Mouse (Mus musculus) urinary bladder, postnatal 36 days (tissue): ENCODE results near the gene Camta1.

Experiments used
- DNase-seq, 2 experiments: peaks; one replicate each; pipeline ENCODE4 v3.0.0; 2022; ENCODE audit warnings: low spot score in 2 of 2, mixed read lengths in 1 of 2

Camta1 gene

DNA sequence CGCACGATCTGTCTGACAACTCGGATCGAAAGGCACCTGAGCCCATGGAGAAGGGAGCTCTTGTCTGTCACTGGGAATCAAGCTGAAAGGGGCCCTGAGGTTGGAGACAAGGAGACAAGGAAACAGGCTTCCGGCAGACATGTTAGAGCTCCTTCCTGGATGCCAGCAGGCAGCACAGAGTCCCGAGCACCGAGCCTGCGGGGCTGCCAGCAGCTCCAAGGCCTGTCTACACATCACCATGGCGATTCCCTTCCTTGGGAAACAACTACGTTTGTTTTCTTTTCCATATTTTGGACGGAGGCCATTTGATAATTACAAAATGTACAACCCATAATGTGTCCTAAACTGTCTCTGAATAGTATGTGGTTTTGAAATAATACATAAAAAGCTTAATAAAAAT, 122.8 kb downstream of the Camta1 start:
- DNase-seq, result no peak

DNA sequence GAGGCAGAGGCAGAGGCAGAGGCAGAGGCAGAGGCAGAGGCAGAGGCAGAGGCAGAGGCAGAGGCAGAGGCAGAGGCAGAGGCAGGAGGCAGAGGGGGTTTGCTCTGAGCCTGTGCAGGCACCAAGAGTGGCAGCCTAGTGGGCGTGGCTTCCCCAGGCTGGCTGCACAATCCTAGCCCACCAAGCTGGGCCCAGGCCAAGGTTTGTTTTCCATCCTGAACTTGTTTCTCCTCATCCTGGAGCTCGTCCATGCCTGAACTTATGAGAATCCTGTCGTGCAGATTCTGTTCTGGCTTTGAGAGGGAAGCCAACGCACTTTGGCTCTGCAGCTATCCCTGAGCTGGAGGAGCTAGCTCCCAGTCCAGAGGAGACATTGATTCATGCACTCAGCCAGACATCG, 123.4 kb downstream of the Camta1 start:
- DNase-seq, result no peak

GRCm38 (mm10) chr4:151732668-151733067, 129.0 kb downstream of the Camta1 start:
- DNase-seq, result no peak

- no peak for DNase-seq
These were observed 131.5 kb downstream of the Camta1 start for GRCm38 (mm10) chr4:151730037-151730759.

DNA sequence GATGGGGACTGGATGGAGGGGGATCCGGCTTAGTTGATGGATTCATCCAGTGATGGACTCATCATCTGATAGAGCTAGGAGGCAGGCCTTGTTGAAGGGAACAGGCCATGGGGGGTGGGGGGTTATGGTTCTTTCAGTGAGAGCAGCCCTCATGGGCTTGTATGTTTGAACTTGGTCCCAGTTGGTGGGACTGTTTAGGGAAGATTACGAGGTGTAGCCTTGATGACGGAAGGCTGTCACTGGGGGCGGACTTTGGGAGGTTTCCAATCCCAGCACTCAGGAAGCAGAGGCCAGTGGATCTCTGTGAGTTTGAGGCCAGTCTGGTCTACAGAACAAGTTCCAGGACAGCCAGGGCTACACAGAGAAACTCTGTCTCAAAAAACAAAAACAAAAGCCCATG, 132.6 kb downstream of the Camta1 start:
- DNase-seq, result no peak

DNA sequence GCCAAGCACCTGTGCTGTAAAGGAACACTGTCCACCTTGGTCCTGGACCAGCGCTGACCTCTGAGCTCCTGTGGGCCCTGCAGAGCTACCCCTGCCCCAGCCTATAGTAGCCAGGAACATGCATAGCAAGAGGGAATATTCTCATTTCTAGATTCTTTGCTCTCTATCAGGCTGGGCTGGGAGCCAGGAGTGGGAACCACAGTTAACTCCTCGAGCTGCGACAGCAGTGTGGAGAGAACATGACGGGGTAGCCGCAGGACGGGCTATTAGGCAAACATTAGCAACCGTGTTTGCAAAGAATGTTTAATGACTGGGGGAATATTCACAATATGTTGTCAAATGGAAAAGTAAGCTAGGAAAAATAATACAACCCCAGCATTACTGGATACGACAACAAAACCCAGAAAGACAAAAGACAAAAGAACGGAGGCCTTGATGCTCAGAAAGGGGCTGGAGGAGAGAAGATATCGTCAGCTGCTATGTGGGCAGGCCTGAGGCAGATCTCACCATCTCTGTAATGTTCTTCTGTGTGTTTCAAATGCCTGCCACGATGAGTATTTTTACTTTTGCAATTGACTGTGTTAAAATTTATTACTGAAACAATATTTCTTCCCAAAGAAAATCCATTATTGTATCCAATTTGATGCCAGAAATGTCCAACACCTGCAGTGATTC, 133.1 kb downstream of the Camta1 start:
- no peak for DNase-seq

DNA sequence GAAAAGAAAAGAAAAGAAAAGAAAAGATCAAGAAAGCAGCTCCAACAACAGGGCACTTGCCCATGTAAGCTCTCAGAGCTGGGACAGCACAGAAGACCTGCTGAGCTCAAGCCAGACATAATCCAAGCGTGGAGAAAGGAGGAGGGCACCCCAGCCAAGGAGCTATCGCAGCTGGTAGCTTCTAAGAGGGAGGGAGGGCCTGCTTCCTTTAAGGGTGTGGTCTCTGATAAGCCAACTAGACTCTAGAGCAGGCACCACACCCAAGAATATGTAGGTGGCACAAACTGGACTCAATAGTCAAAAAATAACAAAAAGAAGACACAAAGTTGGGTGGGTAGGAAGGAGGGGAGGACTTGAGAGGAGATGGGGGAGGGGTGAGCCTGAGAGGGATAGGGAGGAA, 135.3 kb downstream of the Camta1 start:
- no peak for DNase-seq

DNA sequence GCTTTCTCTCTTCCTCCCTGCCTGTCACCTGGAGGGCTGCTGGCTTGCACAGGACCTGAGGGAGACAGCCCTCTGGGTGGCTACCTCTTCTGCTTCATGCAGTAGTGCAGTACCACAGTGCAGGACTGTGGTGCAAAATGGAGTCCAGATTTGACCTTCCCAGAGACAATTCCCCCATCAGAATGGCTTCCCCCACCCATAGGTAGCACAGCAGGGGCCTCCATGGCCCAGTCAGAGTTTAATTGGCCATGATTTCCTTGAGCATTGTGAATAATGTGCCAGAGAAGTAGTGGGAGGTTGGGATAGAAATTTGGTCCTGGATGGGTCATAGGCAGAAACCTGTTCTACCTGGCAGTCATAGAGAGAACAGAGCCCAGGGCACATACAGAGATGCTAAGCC, 136.8 kb downstream of the Camta1 start:
- DNase-seq, result no peak

DNA sequence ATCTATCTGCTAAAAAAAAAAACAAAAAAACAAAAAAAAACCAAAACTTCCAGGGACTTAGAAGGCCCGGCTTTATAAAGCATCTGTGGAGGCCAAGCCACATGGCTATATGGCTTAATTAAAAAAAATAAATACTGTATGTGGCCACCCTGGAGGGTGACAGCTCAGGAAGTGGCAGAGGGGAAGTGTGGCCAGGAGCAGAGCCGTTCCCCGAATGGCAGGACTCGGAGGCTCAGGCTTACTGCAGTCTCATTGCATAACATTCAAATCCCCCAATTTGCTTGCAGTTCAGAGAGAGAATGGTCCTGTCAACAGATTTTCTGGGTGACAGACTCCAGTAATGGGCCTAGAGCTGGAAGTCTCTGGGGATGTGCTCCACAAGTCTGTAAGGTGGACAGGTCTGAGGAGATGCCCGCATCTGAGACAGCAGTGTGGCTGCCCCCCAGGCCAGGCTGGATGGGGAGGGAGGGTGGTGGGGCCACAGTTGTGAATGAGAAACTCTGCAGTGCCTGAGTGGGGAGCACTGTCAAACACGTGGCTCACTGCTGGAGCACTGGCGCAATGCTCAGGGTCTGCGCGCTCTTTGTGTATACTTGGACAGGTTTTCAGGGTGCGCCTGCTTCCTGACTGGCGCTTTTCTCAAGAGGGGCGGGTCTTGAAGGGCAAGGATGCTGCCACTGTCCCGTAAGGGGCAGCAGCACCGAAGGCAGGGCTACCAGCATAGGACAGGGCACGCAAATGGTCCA, 140.8 kb downstream of the Camta1 start:
- DNase-seq, result no peak

DNA sequence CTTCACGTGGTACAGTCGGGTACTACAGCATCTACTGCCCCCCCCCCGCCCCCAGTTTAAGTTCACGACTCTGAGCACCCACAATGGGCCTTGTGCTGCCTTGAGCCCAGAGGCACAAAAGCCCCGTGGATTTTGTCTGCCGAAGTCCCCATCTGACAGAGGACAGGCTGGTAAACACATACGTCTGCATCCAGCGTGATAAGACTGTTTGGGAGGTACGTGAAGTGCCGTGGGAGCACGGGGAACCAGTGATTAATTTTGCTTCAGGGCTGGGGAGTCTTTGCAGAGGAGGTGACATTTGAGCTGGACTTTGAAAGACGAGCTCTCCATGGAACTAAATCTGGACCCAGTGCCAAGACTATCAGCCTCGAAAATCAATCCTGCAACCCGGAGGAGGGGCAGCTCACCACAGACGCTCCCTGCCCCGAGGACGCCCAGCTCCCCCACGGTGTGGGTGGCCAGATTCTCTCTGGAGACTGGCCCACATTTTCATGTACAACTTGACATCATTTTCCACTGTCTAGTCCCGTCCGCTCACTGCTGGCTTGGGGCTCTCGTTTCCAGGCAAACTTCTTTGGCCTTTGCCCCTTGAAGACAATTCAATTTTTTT, 142.7 kb downstream of the Camta1 start:
- DNase-seq, result no peak

DNA sequence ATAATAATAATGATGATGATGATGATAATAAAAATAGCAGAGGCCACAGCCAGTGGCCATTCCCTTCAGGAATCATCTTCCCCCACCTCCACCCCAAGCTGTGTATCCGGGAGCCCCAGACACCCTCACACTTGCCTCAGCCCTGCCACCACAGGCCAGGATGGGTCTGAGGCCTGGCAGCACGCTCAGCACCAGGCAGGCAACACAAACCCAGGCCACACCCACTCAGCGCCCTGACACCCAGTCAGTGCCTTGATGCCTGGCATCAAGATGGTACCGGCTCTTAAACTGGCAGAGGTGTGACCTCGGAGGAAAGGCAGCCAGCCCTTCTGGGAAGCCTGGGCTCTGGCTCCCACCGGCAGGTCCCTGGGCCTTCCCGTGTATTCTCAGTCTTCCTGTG, 143.8 kb downstream of the Camta1 start:
- DNase-seq, result no peak

DNA sequence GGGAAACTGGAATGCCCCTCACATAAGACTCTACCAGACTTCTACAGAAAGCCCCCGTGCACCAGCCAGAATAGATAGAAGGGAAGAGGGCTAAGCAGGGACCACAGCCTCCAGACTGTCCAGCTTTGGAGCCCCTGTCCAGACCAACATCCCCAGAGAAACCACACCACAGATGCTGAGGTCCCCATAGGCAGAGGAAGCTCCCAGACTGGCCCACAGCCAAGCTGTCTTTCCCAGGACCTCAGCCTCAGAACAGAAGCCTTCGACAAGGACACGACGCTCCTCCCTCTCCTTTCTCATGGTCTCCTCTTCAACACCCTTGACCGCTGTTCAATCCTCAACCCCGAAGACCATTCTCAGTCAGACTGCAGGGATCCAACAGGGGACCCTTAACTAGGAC, 148.0 kb downstream of the Camta1 start:
- DNase-seq, result no peak

DNA sequence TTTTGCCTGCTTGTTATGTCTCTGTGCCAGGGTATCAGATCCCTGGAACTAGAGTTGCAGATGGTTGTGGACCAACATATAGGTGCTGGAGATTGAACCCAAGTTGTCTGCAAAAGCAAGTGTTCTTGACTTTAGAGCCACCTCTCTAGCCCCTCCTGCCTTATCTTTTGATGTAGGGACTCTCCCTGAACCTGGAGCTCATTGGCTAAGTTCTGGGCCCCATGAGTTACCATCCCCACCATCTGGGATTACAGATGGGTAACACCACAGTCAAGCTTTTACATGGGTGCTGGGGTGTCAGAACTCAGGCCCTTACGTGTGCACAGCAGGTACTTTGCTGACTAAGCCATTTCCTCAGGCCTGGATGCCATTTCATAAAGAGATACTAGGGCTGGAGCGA, 150.3 kb downstream of the Camta1 start:
- no peak for DNase-seq

- DNase-seq, result no peak
These were observed 151.2 kb downstream of the Camta1 start for GRCm38 (mm10) chr4:151710522-151710921.

GRCm38 (mm10) chr4:151709269-151709668, 152.4 kb downstream of the Camta1 start:
- DNase-seq, result no peak

DNA sequence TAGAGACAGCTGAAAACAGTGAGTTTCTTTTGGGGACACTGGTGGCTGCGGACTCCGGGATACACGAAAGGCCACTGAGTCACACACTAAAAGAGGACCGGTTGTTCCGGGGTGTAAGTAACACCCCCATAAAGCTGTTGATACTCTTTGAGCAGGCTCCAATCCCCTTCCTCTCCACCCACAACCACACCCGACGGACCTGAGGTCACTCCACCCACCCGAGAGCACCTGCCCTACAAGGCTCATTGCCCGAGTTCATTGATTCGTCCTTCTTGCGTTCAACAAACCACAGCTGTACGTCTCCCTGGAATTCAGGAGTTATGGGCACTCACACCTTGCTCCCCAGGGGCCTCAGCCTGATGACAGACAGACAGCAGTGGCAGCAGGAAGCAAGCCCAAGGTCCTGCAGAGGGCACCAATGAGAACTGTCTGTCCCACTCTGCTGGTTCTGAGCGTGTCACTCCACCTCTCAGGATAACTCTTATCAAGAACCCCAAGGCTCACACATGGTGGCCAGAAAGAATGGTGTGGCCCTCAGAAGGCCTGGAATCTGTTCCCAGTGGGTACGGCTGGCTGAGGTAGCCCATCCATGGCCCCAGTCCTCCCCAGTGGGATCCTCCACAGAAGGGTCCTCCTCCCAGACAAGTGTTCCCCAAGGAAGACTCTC, 158.5 kb downstream of the Camta1 start:
- DNase-seq, result no peak

DNA sequence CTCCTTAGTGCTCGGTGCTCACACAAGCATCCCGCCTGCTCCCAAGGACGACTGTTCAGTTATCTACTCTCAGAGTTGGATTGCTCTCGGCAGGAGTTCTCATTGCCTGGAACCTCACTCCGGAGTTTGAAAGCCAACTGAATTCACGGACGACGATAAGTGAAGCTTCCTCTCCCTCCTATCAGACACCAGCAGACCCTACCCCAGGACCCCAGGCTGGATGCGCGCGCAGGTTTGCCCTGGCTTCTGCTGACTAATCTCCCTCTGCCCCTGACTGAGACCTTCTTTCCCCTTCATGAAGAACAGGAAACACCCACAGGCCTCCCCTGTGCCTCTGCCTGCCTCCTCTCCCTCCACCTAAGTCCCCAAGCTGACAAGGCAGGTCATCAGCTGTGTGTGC, 159.2 kb downstream of the Camta1 start:
- no peak for DNase-seq

DNA sequence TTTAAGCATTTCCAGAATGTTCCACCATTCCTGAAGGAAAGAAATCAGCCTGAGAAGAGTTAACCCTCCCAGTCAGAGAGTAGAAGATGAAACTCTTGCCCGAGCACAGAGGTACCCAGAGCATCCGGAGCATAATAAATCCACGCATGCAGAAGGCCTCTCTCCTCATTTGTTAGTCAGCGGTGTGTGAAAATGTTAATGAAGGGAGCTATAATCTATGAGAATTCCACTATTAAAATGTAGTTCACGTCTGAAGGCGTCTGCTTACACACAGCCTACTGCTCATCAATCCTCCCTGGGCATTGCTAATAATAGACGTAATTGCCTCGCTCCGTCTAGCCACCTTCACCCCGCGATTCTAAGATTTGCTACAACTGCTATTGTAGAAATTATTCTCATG, 165.7 kb downstream of the Camta1 start:
- no peak for DNase-seq

DNA sequence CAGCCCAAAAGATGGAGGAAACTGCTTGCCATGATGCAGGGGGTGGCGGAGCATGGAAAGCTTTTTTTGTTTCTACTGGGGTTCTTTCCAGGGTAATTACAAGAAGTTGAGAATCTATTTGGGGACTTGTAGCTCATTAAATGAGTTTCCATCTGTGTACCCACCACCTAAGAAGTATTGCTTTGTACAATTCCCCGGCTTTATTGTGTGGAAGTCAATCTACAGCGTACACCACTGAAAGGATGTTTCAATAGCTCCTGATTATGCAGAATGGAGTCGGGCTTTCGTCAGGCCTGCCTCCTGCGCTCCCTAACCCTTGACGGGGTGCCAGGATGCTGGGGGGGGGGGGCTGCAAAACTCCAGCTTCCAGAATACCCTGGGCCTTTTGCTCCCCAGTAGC, 167.1 kb downstream of the Camta1 start:
- DNase-seq, result no peak

DNA sequence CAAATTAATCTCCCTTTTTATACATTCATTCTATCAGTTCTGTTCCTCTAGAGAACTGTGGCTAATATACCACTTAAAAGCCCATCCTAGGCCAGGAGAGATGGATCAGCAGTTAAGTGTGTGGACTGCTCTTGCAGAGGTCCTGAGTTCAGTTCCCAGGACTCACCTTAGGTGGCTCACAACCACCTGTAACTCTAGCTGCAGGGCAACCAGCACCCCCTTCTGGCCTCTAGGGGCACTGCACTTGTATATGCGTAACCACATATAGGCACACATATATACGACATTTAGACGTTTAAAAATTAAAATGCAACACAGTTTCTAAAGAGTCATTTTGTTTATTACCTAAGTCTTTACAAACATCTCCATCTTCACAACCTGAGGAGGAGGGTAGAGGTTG, 167.6 kb downstream of the Camta1 start:
- DNase-seq, result no peak

DNA sequence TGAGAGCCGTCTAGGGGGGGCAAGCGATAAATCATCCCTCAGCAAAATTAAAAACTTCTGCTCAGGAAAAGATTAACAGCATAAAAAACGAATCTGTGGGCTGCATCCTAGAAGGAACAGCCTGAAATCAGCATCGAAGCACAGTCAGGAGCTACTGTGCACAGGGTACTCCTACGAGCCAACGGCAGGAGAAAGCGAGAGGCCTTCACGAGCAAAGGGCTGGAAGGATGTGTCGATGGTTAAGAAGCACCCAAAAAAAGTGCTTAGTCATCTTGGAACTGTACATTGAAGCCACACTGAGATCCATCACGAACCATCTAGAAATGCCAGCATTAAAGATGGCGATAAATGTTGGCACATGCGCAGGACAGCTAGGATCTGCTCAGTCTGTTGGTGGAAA, 171.6 kb downstream of the Camta1 start:
- no peak for DNase-seq

DNA sequence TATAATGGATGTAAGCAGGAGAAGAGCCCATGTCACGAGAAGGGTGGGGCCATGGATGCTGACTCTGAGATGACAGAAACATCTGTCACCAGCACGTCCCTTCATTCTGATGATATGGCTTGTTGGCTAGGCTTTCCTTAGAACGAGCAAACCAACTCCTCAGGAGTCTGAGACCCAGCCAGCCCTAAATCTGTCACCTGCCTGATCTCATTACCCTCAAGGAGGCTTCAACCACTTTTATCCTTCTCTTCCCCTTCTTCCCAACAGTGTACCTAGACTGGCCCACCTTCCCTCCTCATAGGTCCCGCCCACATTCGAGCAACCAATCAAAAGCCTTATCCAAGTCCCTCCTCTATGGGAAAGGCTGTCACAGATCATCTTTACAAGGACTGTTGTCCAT, 173.5 kb downstream of the Camta1 start:
- no peak for DNase-seq
